Mouse (Mus musculus) gastrocnemius, postnatal 10 days (tissue): ENCODE results near the gene Tekt3. TPM values are rescaled to one million over a fixed set of nuclear protein-coding genes. Genes with fewer than 3 reads are reported as not detected.

ENCODE experiments used
- DNase-seq: peaks from one replicate; pipeline ENCODE4 v3.0.0; 2021; ENCODE audit warnings: mixed read lengths
- total RNA-seq, 2 experiments: library from RNA; stranded (reverse); gene quantifications; 2 replicates each; pipeline ENCODE4 v1.2.3; 2021

The Tekt3 gene
- total RNA-seq, 2 experiments from 2014 or later, result not detected

- no peak for DNase-seq
Measured at GRCm38 (mm10) chr11:63059911-63060310, 1.5 kb upstream of the Tekt3 start.

DNA sequence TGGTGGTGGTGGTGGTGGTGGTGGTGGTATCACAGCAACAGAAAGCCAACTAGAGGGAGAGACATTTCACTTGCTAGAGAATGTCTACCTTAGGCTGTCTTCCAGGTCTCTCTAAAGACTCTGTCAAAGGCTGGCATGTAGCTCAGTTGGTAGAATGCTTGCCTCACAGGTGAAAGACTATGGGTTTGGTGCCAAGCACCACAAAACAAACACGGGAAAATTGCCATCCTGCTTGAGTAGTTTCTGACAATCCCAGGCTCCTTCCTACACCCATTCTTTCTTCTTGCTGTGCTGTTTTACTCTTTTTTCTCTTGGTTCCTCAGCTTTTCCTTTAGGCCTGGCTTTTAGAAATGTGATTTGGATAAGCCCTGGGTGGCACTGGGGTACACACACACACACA, 5.1 kb downstream of the Tekt3 start:
- DNase-seq, result no peak

DNA sequence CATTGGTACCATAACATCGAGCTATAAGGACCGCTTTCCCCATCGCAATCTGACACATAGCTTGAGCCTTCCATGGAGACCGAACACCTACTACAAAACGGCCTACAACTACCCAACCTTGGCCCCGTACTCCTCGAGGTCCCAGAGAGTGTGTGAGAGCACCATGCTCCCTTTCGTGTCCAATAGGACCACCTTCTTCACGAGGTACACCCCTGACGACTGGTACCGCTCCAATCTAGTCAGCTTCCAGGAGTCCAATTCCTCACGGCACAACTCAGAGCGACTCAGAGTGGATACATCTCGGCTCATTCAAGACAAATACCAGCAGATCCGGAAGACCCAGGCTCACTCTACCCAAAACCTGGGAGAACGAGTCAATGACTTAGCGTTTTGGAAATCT, 8.6 kb downstream of the Tekt3 start:
- no peak for DNase-seq

GRCm38 (mm10) chr11:63084536-63084935, 23.1 kb downstream of the Tekt3 start:
- DNase-seq, result no peak

- no peak for DNase-seq
Measured at GRCm38 (mm10) chr11:63088672-63089071, 27.2 kb downstream of the Tekt3 start.

- DNase-seq, result no peak
Measured at GRCm38 (mm10) chr11:63090210-63090609, 28.8 kb downstream of the Tekt3 start.

GRCm38 (mm10) chr11:63090986-63091385, 29.5 kb downstream of the Tekt3 start:
- DNase-seq, result no peak

- DNase-seq, result no peak
Measured at GRCm38 (mm10) chr11:63092271-63092670, 30.8 kb downstream of the Tekt3 start.

DNA sequence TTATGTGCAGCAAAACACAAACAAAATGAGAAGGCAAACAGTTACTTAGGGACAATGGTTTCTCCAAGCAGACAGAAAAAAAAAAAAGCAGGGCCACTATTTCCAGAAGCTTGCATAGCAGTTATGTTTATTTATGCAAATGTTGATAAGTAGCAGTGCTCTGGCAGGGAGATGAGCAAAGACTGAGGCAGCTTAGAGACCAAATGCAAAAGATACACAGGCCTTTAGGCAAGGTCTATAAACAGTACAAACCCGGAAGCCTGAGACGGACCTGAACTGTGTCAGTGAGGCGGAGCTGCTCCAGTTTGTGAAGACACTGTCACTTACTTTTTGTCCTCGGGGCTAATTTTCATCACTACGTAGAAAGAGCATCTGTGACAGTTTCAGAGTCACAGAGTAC, 32.1 kb downstream of the Tekt3 start:
- no peak for DNase-seq

- DNase-seq, result no peak
Measured at GRCm38 (mm10) chr11:63094496-63094895, 33.0 kb downstream of the Tekt3 start.

- DNase-seq, result no peak
Measured at GRCm38 (mm10) chr11:63098016-63098415, 36.6 kb downstream of the Tekt3 start.

DNA sequence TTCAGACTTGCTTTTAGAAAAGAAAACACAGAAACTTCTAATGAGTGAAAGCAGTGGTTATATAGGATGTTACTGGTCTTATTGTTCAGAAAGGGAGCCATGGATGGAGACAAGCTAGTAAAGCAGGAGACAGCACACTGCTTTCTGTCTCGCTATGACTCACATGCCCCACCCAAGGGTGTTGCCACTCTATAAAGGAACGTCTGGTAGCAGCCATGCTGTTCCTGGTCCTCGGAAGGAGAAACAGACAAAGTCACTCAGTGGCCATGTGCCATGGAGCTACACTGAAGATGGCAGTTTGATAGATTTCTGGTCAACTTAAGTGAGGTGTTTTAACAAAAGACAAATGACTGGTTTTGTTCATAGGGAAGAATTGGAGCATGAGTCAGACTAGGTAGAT, 37.9 kb downstream of the Tekt3 start:
- no peak for DNase-seq

DNA sequence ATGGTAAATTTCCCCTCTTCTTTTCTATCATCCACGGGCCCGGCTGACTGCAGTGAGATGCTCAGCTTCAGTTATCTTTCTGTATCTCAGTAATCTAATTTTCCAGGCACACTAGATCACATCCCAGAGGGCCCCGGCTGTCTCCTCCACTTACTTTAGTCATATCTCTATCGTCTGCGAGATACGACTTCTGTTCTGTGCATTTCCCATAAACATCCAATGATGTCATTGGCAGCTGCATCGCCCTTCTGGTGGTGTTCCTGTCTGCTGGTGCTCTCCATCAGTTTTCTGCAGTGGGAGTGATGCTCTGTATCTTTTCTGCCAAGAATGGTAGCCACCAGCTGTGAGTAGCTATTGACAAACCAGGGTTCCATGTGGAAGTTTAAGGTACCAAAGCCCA, 41.8 kb downstream of the Tekt3 start:
- DNase-seq, result no peak

DNA sequence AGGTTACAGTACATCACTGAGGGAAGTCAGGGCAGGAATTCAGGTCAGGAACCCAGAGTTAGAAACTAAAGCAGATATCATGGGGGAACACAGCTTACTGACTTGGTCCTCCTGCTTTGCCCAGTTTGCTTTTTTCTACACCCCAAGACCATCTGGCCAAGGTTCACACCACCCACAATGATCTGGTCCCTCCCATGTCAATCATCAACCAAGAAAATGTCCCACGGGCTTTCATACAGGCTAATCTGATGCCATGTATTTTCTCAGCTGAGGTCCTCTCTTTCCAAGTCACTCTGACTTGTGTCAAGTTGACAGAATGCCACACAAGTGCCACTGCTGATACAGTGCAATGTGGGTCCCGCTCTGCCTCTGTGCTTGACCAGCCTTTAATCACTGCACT, 42.6 kb downstream of the Tekt3 start:
- no peak for DNase-seq

GRCm38 (mm10) chr11:63109230-63109775, 47.8 kb downstream of the Tekt3 start:
- no peak for DNase-seq

DNA sequence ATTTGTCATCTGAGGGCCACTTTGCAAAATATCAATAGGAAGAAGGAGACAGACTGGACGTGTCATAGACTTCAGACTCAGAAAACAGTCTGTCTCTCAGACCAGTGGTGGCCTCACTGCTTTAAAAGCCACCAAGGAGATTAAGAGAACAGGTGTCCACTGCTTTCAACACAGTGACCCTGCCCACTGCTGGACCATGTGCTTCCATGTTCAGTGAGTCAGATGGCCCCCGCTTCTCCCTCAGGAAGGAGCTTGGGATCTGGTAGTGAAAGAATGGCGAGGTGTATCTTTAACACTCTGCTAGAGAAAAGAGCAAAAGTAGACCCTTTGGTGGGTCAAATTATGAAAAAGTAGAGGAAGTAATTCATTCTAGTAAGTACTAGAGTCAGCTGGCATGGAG, 48.9 kb downstream of the Tekt3 start:
- no peak for DNase-seq

DNA sequence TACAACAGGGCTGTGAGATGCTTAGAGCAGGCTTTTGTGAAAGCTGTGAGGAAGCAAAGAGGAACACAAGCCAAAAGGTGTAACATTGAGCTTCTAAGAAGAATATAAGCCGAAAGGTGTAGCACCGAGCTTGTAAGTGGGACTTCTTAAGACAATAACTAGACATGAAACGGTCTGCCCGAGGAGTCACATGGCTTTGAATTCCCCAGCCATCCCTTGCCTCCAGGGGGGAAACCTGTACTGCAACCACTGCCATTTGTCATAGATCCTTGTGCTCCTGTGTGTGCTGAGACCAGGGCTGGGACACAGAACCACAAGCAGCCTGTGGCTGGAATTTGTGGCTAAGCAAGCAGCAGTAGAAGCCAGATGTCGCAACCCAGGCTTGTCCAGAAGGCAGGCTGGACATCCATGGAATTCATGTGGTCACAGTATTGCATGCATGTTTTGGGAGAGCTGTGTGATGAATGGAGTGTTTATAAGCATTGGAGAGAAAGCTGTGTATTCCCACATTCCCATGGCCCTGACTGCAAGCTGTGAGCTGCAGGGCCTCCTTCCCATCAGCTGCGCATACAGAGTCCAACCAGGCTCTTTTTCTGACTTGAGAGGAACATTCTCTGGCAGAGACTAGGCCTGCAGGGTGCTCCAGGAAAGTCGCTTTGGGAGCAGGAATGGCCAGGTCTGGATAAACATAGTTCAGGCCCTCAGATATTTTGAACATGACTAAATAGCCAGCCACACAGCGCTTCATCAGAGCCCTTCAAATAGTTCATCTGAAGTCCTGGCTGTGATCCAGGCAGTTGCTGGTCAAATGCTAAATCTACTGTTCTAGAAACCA, 53.6 kb downstream of the Tekt3 start:
- peak; percentile 53 for DNase-seq

- DNase-seq, result no peak
Measured at GRCm38 (mm10) chr11:63116652-63117051, 55.2 kb downstream of the Tekt3 start.

GRCm38 (mm10) chr11:63117266-63117665, 55.8 kb downstream of the Tekt3 start:
- DNase-seq, result no peak

DNA sequence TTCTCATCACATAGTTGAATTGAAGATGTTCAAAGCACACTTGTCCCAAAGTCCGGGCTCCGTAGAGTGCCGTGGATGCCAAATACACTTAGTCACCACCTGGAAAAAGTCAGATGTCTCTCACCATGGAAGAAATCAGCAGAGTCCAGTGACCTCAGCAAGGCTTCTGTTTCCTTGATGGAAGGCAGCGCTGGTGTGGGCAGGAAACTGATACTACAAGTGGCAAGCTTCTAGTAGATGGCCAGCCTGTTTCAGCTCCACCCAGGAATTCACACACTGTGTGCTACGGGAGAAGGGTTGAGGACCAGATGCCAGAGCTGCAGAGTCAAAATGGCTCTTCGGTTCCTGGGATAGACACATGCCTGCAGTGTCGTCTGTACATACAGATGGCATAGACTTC, 58.3 kb downstream of the Tekt3 start:
- no peak for DNase-seq

DNA sequence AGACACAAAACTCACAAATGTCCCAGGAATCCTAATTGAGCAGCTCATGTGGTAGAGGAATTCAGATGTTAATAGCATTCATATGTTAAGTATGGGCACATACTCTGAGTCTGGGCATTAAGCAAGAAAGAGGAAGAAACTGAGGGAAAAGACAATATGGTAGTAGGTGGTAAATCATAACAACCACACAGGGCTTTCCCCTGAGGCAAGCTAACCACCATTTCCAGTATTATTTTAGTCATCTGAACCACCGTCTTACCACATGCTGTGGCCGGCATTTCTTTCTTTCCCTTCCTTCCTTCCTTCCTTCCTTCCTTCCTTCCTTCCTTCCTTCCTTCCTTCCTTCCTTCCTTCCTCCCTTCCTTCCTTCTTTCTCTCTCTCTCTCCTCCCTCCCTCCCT, 60.8 kb downstream of the Tekt3 start:
- no peak for DNase-seq

DNA sequence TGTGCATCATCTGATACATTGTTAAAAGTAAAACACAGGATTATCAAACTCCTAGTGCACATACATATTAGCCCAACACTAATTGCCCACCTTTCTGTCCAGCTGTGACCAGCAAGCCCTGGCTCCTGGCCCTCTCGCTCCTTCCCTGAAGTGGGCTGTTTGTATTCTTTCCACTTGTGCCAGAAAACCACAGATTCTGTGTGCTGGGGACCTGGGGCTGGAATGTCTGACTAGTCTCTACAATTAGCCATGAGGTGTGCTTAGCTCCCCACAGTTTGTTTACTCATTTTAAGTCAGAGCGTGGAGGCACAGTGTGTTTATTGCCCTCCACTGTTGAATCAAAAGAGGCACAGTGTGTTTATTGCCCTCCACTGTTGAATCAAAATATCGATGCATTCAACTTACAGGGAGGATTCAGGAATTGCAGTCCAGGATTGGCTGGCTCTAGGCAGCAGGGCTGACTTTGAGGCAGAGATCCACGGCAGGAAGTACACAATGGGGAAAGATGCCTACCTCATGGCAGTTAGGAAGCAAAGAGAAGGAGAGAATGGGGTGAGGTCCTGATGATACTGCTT, 61.4 kb downstream of the Tekt3 start:
- no peak for DNase-seq

GRCm38 (mm10) chr11:63124316-63124715, 62.9 kb downstream of the Tekt3 start:
- DNase-seq, result no peak
